Mouse (Mus musculus): ENCODE measurements around the gene Gm20696. TPM values are rescaled to one million over a fixed set of nuclear protein-coding genes. Genes with fewer than 3 reads are reported as not detected.
A peak's percentile ranks its signal among the peaks of the same experiment; 100 is the strongest.

Gm20696 gene
- polyA plus RNA-seq, 1 experiment from 2014 or later, result 2.3 TPM

GRCm38 (mm10) chr6:99602434-99602833, 64.2 kb downstream of the Gm20696 start:
- Histone ChIP-seq H3K4me1 (peaks cover 15% of the 10 kb centered on the region), H3K4me2 (no peak overlapping the region), H3K27me3 (replicated peaks) (peaks cover 12% of the 10 kb centered on the region; the same call in 1 of the 2 replicates), H3K4me3 (replicated peaks) (no peak overlapping the region), H3K27ac (replicated peaks) (no peak overlapping the region), H3K36me3 (no peaks in the 10 kb centered on the region), H3K9me3 (replicated peaks) (no peaks in the 10 kb centered on the region), H3K9ac (replicated peaks) (no peak overlapping the region)
- ATAC-seq (ENCODE audit: low FRiP score), result no peak
- 91% methylated on average over 7 of the region's 7 CpGs for WGBS

- peaks cover 12% of the 10 kb centered on the region; the same call in 1 of the 2 replicates for H3K27me3 ChIP-seq (replicated peaks)
- no peak for ATAC-seq (ENCODE audit: low FRiP score)
- no peak overlapping the region for H3K27ac ChIP-seq (replicated peaks)
- no peaks in the 10 kb centered on the region for H3K9me3 ChIP-seq (replicated peaks)
- peaks cover 15% of the 10 kb centered on the region for H3K4me1 ChIP-seq
- H3K4me3 ChIP-seq (replicated peaks), result no peak overlapping the region
- 74% methylated on average over 8 of the region's 8 CpGs for WGBS
- no peak overlapping the region for H3K9ac ChIP-seq (replicated peaks)
- no peak overlapping the region for H3K4me2 ChIP-seq
- no peaks in the 10 kb centered on the region for H3K36me3 ChIP-seq
Observed at GRCm38 (mm10) chr6:99600886-99601285, 65.7 kb downstream of the Gm20696 start.

GRCm38 (mm10) chr6:99600168-99600793, 66.3 kb downstream of the Gm20696 start:
- no peak overlapping the region for H3K27ac ChIP-seq (replicated peaks)
- peaks cover 15% of the 10 kb centered on the region for H3K4me1 ChIP-seq
- 29% methylated on average over 10 of the region's 10 CpGs for WGBS

GRCm38 (mm10) chr6:99599651-99600050, 66.9 kb downstream of the Gm20696 start:
- Histone ChIP-seq H3K4me3 (replicated peaks) (no peak overlapping the region), H3K9me3 (replicated peaks) (no peaks in the 10 kb centered on the region), H3K4me1 (peaks cover 15% of the 10 kb centered on the region), H3K9ac (replicated peaks) (no peak overlapping the region), H3K27me3 (replicated peaks) (peaks cover 12% of the 10 kb centered on the region; the same call in 1 of the 2 replicates), H3K27ac (replicated peaks) (0 out of 2 replicates have a peak overlapping the region, but pooled peaks have one; percentile 48), H3K4me2 (peak overlapping the region; percentile 30), H3K36me3 (no peaks in the 10 kb centered on the region)
- no peak; the same call in 1 of the 2 replicates for ATAC-seq (ENCODE audit: low FRiP score)
- WGBS, result 4% methylated on average over 8 of the region's 8 CpGs

More at GRCm38 (mm10) chr6:99600168-99600793, 66.3 kb downstream of the Gm20696 start:
- H3K4me3 ChIP-seq (replicated peaks), result no peak overlapping the region
- H3K4me2 ChIP-seq, result peak overlapping the region; percentile 36; the same call in 1 of the 2 replicates
- no peaks in the 10 kb centered on the region for H3K36me3 ChIP-seq
- H3K9ac ChIP-seq (replicated peaks), result no peak overlapping the region
- no peaks in the 10 kb centered on the region for H3K9me3 ChIP-seq (replicated peaks)
- H3K27me3 ChIP-seq (replicated peaks), result peaks cover 12% of the 10 kb centered on the region; the same call in 1 of the 2 replicates
- no peak for ATAC-seq (ENCODE audit: low FRiP score)

- peak overlapping the region; percentile 48; the same call in 1 of the 2 replicates for H3K27ac ChIP-seq (replicated peaks)
- peaks cover 11% of the 10 kb centered on the region; the same call in 1 of the 2 replicates for H3K27me3 ChIP-seq (replicated peaks)
- no peak overlapping the region; the same call in 1 of the 2 replicates for H3K4me2 ChIP-seq
- H3K4me3 ChIP-seq (replicated peaks), result no peak overlapping the region
- peak; percentile 70; the same call in 1 of the 2 replicates for ATAC-seq (ENCODE audit: low FRiP score)
- no peaks in the 10 kb centered on the region for H3K36me3 ChIP-seq
- no peaks in the 10 kb centered on the region for H3K9me3 ChIP-seq (replicated peaks)
- peaks cover 15% of the 10 kb centered on the region for H3K4me1 ChIP-seq
- 25% methylated on average over 5 of the region's 5 CpGs for WGBS
- no peak overlapping the region for H3K9ac ChIP-seq (replicated peaks)
Observed at GRCm38 (mm10) chr6:99599229-99599628, 67.4 kb downstream of the Gm20696 start.

- Histone ChIP-seq H3K4me2 (no peak overlapping the region), H3K9ac (replicated peaks) (no peak overlapping the region), H3K4me1 (no peaks in the 10 kb centered on the region), H3K4me3 (replicated peaks) (no peak overlapping the region), H3K27ac (replicated peaks) (no peak overlapping the region), H3K9me3 (replicated peaks) (no peaks in the 10 kb centered on the region), H3K27me3 (replicated peaks) (no peaks in the 10 kb centered on the region), H3K36me3 (no peaks in the 10 kb centered on the region)
- 64% methylated on average over 6 of the region's 6 CpGs for WGBS
- no peak for ATAC-seq (ENCODE audit: low FRiP score)
Observed at GRCm38 (mm10) chr6:99577040-99577439, 89.6 kb downstream of the Gm20696 start.

GRCm38 (mm10) chr6:99575633-99576032, 91.0 kb downstream of the Gm20696 start:
- no peaks in the 10 kb centered on the region for H3K27me3 ChIP-seq (replicated peaks)
- no peak overlapping the region for H3K4me2 ChIP-seq
- no peak for ATAC-seq (ENCODE audit: low FRiP score)
- H3K36me3 ChIP-seq, result no peaks in the 10 kb centered on the region
- H3K4me3 ChIP-seq (replicated peaks), result no peak overlapping the region
- H3K27ac ChIP-seq (replicated peaks), result no peak overlapping the region
- 83% methylated on average over 6 of the region's 6 CpGs for WGBS
- no peak overlapping the region for H3K9ac ChIP-seq (replicated peaks)
- no peaks in the 10 kb centered on the region for H3K4me1 ChIP-seq
- no peaks in the 10 kb centered on the region for H3K9me3 ChIP-seq (replicated peaks)

- H3K4me3 ChIP-seq (replicated peaks), result no peak overlapping the region
- H3K27me3 ChIP-seq (replicated peaks), result no peaks in the 10 kb centered on the region
- WGBS, result 92% methylated on average over 2 of the region's 2 CpGs
- H3K4me1 ChIP-seq, result no peaks in the 10 kb centered on the region
- no peak overlapping the region for H3K9ac ChIP-seq (replicated peaks)
- no peak overlapping the region for H3K27ac ChIP-seq (replicated peaks)
- no peak for ATAC-seq (ENCODE audit: low FRiP score)
- no peaks in the 10 kb centered on the region for H3K9me3 ChIP-seq (replicated peaks)
- no peaks in the 10 kb centered on the region for H3K36me3 ChIP-seq
- no peak overlapping the region for H3K4me2 ChIP-seq
Observed at GRCm38 (mm10) chr6:99573343-99573742, 93.3 kb downstream of the Gm20696 start.

- no peaks in the 10 kb centered on the region for H3K36me3 ChIP-seq
- no peak for ATAC-seq (ENCODE audit: low FRiP score)
- no peak overlapping the region for H3K4me2 ChIP-seq
- H3K27me3 ChIP-seq (replicated peaks), result no peaks in the 10 kb centered on the region
- H3K9ac ChIP-seq (replicated peaks), result no peak overlapping the region
- no peaks in the 10 kb centered on the region for H3K4me1 ChIP-seq
- H3K27ac ChIP-seq (replicated peaks), result no peak overlapping the region
- 77% methylated on average over 5 of the region's 5 CpGs for WGBS
- H3K4me3 ChIP-seq (replicated peaks), result no peak overlapping the region
- H3K9me3 ChIP-seq (replicated peaks), result no peaks in the 10 kb centered on the region
Observed at GRCm38 (mm10) chr6:99572071-99572470, 94.5 kb downstream of the Gm20696 start.

GRCm38 (mm10) chr6:99566921-99567320, 99.7 kb downstream of the Gm20696 start:
- no peaks in the 10 kb centered on the region for H3K27me3 ChIP-seq (replicated peaks)
- H3K4me3 ChIP-seq (replicated peaks), result no peak overlapping the region
- no peak overlapping the region for H3K9ac ChIP-seq (replicated peaks)
- 76% methylated on average over 8 of the region's 8 CpGs for WGBS
- no peaks in the 10 kb centered on the region for H3K4me1 ChIP-seq
- H3K4me2 ChIP-seq, result no peak overlapping the region
- no peak overlapping the region for H3K27ac ChIP-seq (replicated peaks)
- H3K9me3 ChIP-seq (replicated peaks), result no peaks in the 10 kb centered on the region
- ATAC-seq (ENCODE audit: low FRiP score), result no peak
- no peaks in the 10 kb centered on the region for H3K36me3 ChIP-seq

- H3K9ac ChIP-seq (replicated peaks), result no peak overlapping the region
- no peaks in the 10 kb centered on the region for H3K4me1 ChIP-seq
- ATAC-seq (ENCODE audit: low FRiP score), result no peak
- no peak overlapping the region for H3K27ac ChIP-seq (replicated peaks)
- no peak overlapping the region for H3K4me3 ChIP-seq (replicated peaks)
- no peak overlapping the region for H3K4me2 ChIP-seq
- WGBS, result 78% methylated on average over 3 of the region's 3 CpGs
- no peaks in the 10 kb centered on the region for H3K27me3 ChIP-seq (replicated peaks)
- H3K36me3 ChIP-seq, result no peaks in the 10 kb centered on the region
- no peaks in the 10 kb centered on the region for H3K9me3 ChIP-seq (replicated peaks)
Observed at GRCm38 (mm10) chr6:99564766-99565165, 101.8 kb downstream of the Gm20696 start.

GRCm38 (mm10) chr6:99556950-99557349, 109.6 kb downstream of the Gm20696 start:
- ATAC-seq (ENCODE audit: low FRiP score), result no peak
- Histone ChIP-seq H3K4me3 (replicated peaks) (no peak overlapping the region), H3K36me3 (no peaks in the 10 kb centered on the region), H3K27ac (replicated peaks) (no peak overlapping the region), H3K9me3 (replicated peaks) (no peaks in the 10 kb centered on the region), H3K4me1 (no peaks in the 10 kb centered on the region), H3K9ac (replicated peaks) (no peak overlapping the region), H3K4me2 (no peak overlapping the region), H3K27me3 (replicated peaks) (no peaks in the 10 kb centered on the region)
- 89% methylated on average over 5 of the region's 5 CpGs for WGBS

All from neural tube, embryonic 15.5 days (tissue).